Mouse (Mus musculus) liver, embryonic 16.5 days (tissue): ENCODE measurements around the gene Fam217b. TPM values are rescaled to one million over a fixed set of nuclear protein-coding genes. Genes with fewer than 3 reads are reported as not detected.

Source experiments
- ATAC-seq: fragments of 200-750 bp; cut with Nextera tagmentation; 2 replicates; pipeline ENCODE4 v1.8.0; 2017; ENCODE audit warnings: low read depth, mild to moderate bottlenecking, moderate number of reproducible peaks, moderate library complexity
- H3K27ac ChIP-seq: fragments of 300-500 bp; sonication (generic); 2 replicates; pipeline ENCODE4 v1.5.1; 2014; ENCODE audit warnings: mild to moderate bottlenecking, low read length
- H3K27me3 ChIP-seq: fragments of 300-500 bp; sonication (generic); 2 replicates; pipeline ENCODE4 v1.6.1; 2014; ENCODE audit warnings: low read depth, low read length, mixed read lengths; ENCODE audit not compliant: control insufficient read depth, insufficient read depth
- H3K36me3 ChIP-seq: fragments of 300-500 bp; sonication (generic); 2 replicates; pipeline ENCODE4 v1.6.1; 2014; ENCODE audit warnings: mild to moderate bottlenecking; ENCODE audit not compliant: control insufficient read depth, insufficient read depth
- H3K4me1 ChIP-seq: fragments of 300-500 bp; sonication (generic); 2 replicates; pipeline ENCODE4 v1.6.1; 2014; ENCODE audit warnings: low read depth, low read length, mixed read lengths; ENCODE audit not compliant: control insufficient read depth
- H3K4me2 ChIP-seq: fragments of 300-500 bp; sonication (generic); 2 replicates; pipeline ENCODE4 v1.6.1; 2014; ENCODE audit warnings: low read depth, low read length, mixed read lengths
- H3K4me3 ChIP-seq: fragments of 300-500 bp; sonication (generic); 2 replicates; pipeline ENCODE4 v1.5.1; 2014; ENCODE audit warnings: low read depth, mild to moderate bottlenecking, low read length
- H3K9ac ChIP-seq: fragments of 300-500 bp; sonication (generic); 2 replicates; pipeline ENCODE4 v1.6.1; 2014; ENCODE audit warnings: low read depth, low read length
- H3K9me3 ChIP-seq: fragments of 300-500 bp; sonication (generic); replicated peaks from 2 replicates; pipeline ENCODE4 v1.6.1; 2016; ENCODE audit warnings: low read length; ENCODE audit not compliant: control insufficient read depth
- WGBS: fragments of 180-500 bp; shearing (Covaris S2); extraction: QIAGEN DNeasy Blood & Tissue Kit; methylation state at CpG from one replicate; pipeline ENCODE4 v1.1.7; 2014; ENCODE audit not compliant: insufficient replicate concordance; 5-methylcytosine and 5-hydroxymethylcytosine counted together
- polyA plus RNA-seq: library from polyadenylated mRNA; unstranded; fragments of >200 nt; fragmentation: Nextera tagmentation; extraction: Ambion mirVana; gene quantifications from 2 replicates; pipeline ENCODE4 v1.2.1, GENCODE M21; 2015

Gene Fam217b
- polyA plus RNA-seq: 0.50 and 0.89 TPM in 2 replicates

DNA sequence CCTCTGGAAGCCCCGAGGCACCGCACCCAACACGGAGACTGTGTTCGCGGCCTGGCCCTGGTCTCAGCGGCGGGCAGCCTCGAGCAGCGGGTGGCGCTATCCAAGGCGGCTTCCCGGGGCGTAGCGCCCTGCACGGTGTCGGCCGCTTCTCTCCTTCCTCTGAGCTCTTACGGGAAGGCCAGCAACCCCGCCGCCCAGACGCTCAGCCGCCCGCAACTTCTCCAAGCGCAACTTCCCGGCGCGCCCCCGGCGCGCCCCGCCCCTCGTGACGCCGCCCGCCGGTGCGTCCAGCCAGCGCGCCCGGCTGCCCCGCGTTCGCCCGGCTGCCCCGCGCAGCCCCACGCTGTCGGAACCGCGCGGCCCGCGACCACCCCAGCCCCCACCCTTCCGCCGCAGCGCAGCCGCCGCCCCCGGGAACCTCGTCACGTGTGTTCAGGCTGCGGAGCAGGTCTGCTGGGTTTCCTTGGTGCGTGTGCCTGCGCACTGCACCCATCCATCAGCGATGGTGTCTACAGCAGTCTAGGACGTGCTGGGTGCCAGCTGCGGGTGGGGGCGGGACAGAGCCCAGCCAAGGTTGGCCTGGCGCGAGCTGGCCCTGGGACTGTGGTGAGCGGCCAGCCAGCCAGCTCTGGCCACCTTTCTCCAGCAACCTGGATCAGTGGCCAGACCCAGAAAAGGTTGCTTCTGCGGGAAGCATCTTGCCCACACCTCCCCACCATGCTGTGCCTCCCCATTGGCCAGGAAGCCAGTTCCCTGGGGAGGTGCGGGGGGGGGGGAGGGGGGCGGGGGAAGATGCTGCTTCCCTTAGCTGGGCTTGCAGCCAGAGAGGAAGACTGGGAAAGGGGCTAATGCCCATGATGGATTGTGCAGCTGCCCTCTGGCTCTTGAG is at the start of gene Fam217b, which contains the start of gene Ppp1r3d:
Gene Fam217b (plus strand): TSS at position 264 of the 889 bp plus-strand sequence.
Gene Ppp1r3d (minus strand): TSS at position 212 of the 889 bp plus-strand sequence.
- no peaks in the 10 kb centered on the region; the same call in 1 of the 2 replicates for H3K4me1 ChIP-seq
- no peak within 1 kb of the TSS; the same call in 1 of the 2 replicates for H3K27ac ChIP-seq
- peaks cover 27% of the 10 kb centered on the region for H3K27me3 ChIP-seq
- H3K36me3 ChIP-seq: no peaks in the 10 kb centered on the region
- H3K4me2 ChIP-seq: peak within 1 kb of the TSS; percentile 68
- peak; percentile 48 for ATAC-seq
- under 1% methylated on average over 71 of the region's 74 CpGs for WGBS
- H3K9ac ChIP-seq: peak within 1 kb of the TSS; percentile 24; the same call in 1 of the 2 replicates
- H3K4me3 ChIP-seq: peak within 1 kb of the TSS; percentile 61
- no peaks in the 10 kb centered on the region for H3K9me3 ChIP-seq

DNA sequence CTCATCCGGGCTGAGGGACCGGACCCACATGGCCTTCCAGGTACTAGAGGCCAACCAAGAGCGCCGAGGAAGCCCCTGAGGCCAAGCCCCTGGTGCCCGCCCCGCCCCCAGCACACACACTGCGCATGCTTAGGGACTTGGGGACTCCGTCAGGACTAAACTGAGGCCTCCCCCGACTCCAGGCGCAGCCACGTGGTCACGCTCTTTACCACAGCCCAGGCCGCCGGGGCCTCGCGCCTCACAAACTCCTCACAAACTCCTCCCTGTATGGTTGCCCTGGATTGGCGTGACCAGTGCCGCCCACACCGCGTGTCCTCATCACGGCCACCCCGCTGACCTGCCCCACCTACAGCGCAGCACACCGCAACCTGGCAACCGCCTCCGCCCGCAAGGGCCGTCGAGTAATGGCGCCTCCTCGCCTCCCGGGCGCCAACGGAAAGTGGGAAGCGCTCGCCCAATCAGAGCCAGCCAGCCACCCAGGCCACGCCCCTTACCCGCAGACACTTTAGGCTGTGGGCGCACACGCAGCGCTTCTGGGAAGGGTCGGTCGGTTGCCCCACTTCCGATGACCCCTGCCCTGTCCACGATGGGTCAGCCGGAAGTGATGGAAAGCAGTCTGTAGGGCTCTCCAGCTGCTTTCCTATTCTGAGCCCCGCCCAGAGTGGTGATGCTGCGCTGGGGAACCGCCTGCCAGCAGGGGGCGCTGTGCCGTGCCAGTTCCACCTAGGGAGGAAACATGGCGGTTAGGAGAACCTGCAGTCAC is 7.1 kb upstream of the Fam217b start, which contains the start of gene Sycp2:
Gene Sycp2 (minus strand): TSS at position 633 of the 763 bp plus-strand sequence.
- Histone ChIP-seq H3K27ac (no peak within 1 kb of the TSS), H3K9ac (no peak within 1 kb of the TSS), H3K4me1 (no peaks in the 10 kb centered on the region), H3K9me3 (no peaks in the 10 kb centered on the region), H3K27me3 (no peaks in the 10 kb centered on the region), H3K36me3 (no peaks in the 10 kb centered on the region), H3K4me2 (no peak within 1 kb of the TSS), H3K4me3 (no peak within 1 kb of the TSS)
- peak; percentile 41; the same call in 1 of the 2 replicates for ATAC-seq
- 73% methylated on average over 51 of the region's 52 CpGs for WGBS

DNA sequence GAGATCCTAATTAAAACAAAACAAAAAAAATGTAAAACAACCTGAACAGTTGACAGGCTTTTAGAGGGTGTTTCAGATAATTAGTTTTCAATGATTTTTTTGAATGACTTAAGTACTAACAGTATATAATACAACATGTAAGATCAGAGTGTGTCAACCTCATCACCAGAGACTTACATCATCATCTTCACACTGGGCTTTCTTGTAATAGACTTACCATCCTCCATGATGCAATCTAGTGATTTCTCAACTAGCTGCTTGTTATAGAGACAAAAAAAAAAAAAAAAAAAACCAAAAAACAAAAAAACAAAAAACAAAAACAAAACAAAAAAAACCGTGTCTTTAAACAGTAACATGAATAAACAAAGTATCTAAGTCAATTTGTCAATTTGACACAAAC is 5.3 kb upstream of the Fam217b start:
- Histone ChIP-seq H3K36me3 (no peaks in the 10 kb centered on the region), H3K4me3 (no peak overlapping the region), H3K4me2 (no peak overlapping the region), H3K27me3 (peaks cover 15% of the 10 kb centered on the region), H3K27ac (no peak overlapping the region), H3K9me3 (no peaks in the 10 kb centered on the region), H3K9ac (no peak overlapping the region), H3K4me1 (no peaks in the 10 kb centered on the region; the same call in 1 of the 2 replicates)
- WGBS: 13% methylated on average over 1 of the region's 1 CpGs
- no peak for ATAC-seq

DNA sequence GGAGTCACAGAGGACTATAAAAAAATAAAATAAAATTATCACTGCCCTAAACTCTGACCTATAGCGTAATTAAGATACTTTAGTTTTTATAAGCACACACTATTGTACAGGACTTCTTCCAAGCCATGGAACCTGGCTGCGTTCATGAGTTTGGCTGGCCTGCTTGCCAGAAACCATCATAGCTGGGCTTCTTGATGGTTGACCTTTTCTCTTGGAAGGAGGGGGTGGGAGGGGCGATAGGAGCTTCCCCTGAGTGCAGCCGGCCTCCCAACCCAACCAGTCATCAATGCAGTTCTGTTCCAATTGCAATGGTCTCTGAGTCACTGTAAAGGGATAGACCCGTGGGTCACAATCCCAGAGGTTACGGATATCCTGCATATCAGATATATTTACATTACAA is 4.0 kb upstream of the Fam217b start:
- Histone ChIP-seq H3K4me1 (no peaks in the 10 kb centered on the region; the same call in 1 of the 2 replicates), H3K4me3 (no peak overlapping the region), H3K27me3 (peaks cover 27% of the 10 kb centered on the region), H3K27ac (no peak overlapping the region), H3K9me3 (no peaks in the 10 kb centered on the region), H3K36me3 (no peaks in the 10 kb centered on the region), H3K9ac (no peak overlapping the region), H3K4me2 (no peak overlapping the region)
- no peak for ATAC-seq
- WGBS: 56% methylated on average over 6 of the region's 6 CpGs

DNA sequence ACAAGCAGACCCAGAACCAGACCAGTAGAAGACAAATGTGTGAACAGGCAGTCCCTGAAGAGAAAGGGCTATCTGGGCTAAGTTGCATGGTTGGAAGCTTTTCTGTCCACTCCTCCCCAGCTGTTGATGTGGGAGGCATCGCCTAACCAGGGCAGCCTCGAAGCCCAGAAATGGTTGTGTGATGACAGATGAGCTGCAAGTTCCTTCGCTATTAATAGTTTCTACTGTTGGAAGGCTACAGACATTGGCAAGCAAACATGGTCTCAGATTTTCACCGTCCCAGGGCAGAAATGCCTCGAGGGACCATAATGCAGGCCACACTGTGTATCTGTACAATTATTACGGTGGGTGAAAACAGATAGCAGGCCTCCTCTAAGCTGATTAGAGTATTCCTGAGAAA is 1.7 kb upstream of the Fam217b start:
- Histone ChIP-seq H3K27ac (no peak overlapping the region), H3K4me2 (no peak overlapping the region), H3K9ac (no peak overlapping the region), H3K27me3 (peaks cover 27% of the 10 kb centered on the region), H3K4me3 (no peak overlapping the region), H3K4me1 (no peaks in the 10 kb centered on the region; the same call in 1 of the 2 replicates), H3K9me3 (no peaks in the 10 kb centered on the region), H3K36me3 (no peaks in the 10 kb centered on the region)
- no peak for ATAC-seq
- WGBS: 45% methylated on average over 6 of the region's 6 CpGs

DNA sequence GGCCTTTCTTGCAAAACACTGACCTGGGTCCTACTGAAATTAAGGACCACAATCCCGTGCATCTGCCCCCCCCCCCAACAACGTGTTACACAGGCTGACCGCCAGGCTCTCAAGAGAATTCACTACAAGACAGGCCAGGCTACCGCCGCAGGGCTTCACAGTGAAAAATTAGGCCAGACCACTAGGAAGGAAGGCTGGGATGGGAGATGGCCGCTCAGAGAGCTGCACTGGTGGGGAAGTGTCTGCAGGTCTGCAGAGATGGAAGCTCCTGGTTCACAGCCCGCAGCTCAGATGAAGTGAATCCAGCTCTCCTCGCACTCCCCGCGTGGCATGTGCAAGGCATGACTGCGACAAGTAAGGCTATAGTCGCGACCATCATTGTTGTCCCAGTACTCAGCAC is 1.2 kb upstream of the Fam217b start:
- Histone ChIP-seq H3K36me3 (no peaks in the 10 kb centered on the region), H3K27me3 (peaks cover 27% of the 10 kb centered on the region), H3K27ac (no peak overlapping the region), H3K4me2 (peak overlapping the region; percentile 68; the same call in 1 of the 2 replicates), H3K4me1 (no peaks in the 10 kb centered on the region; the same call in 1 of the 2 replicates), H3K4me3 (no peak overlapping the region), H3K9me3 (no peaks in the 10 kb centered on the region), H3K9ac (no peak overlapping the region)
- no peak for ATAC-seq
- 63% methylated on average over 13 of the region's 13 CpGs for WGBS

DNA sequence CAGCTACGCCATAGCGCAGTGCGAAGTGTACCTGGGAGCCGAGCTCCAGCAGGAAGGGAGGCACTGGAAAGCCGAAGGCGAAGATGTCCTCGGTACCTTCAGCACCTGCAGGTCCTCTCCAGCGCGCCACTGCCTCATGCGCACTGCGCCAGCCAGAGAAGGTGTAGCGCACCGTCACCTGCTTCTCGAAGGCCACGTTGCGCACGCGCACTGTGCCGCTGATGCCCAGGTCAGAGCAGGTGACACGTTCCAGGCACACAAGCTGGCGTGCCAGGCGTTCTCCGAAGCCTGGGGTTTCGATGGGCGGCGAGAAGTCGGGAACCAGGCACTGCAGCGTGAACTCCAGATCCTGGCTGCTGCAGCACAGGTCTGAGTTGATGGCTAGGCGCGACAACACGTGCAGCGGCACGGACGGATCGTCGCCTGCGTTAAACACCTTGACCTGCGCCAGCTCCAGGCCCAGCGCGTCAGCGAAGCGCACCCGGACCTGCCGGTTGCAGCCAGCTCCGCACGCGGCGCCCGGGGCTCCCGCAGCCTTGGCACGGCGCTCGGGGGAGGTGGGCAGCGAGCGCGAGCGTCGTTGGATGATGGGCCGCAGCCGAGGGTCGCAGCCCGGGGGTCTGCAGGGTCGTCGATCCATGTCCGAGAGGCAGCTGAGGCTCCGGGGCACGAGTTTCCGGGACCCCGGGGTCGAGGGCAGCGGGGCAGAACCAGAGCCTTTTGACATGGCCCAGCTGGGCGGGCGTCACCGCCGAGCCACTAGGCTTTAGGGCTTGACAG is 653 bp upstream of the Fam217b start:
- ATAC-seq: no peak
- 18% methylated on average over 75 of the region's 75 CpGs for WGBS

DNA sequence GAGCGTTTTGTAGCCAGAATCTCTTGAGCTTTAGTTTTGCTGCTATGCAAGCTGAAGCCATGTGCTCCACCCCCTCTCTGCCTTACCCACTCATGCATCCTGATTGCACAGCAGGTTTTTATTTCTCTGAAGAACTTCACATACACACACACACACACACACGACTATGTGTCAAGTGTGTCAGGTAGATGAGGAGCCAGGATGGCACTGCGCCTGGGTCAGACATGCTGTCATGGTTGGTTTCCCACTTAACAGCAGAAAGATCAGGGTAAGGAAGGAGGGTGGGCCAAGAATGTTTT is 775 bp downstream of the Fam217b start:
- no peaks in the 10 kb centered on the region for H3K36me3 ChIP-seq
- peak overlapping the region; percentile 61; the same call in 1 of the 2 replicates for H3K4me3 ChIP-seq
- H3K27me3 ChIP-seq: peaks cover 27% of the 10 kb centered on the region
- no peak overlapping the region for H3K9ac ChIP-seq
- ATAC-seq: no peak
- peak overlapping the region; percentile 68 for H3K4me2 ChIP-seq
- H3K4me1 ChIP-seq: no peaks in the 10 kb centered on the region; the same call in 1 of the 2 replicates
- no peak overlapping the region for H3K27ac ChIP-seq
- 34% methylated on average over 3 of the region's 3 CpGs for WGBS
- no peaks in the 10 kb centered on the region for H3K9me3 ChIP-seq

More for the DNA sequence above, 653 bp upstream of the Fam217b start:
- H3K36me3 ChIP-seq: no peaks in the 10 kb centered on the region
- no peaks in the 10 kb centered on the region for H3K9me3 ChIP-seq
- no peaks in the 10 kb centered on the region; the same call in 1 of the 2 replicates for H3K4me1 ChIP-seq
- H3K4me2 ChIP-seq: peak overlapping the region; percentile 68
- peak overlapping the region; percentile 24; the same call in 1 of the 2 replicates for H3K9ac ChIP-seq
- H3K27ac ChIP-seq: no peak overlapping the region
- H3K27me3 ChIP-seq: peaks cover 27% of the 10 kb centered on the region
- H3K4me3 ChIP-seq: peak overlapping the region; percentile 61
